Mouse (Mus musculus) stomach, postnatal 0 days (tissue): ENCODE results near the gene Oas2. TPM values are rescaled to one million over a fixed set of nuclear protein-coding genes. Genes with fewer than 3 reads are reported as not detected.

Source experiments
- ATAC-seq: fragments of 200-750 bp; cut with Nextera tagmentation; 2 replicates; pipeline ENCODE4 v1.8.0; 2017; ENCODE audit not compliant: low FRiP score, low TSS enrichment
- DNase-seq: peaks from one replicate; pipeline ENCODE4 v3.0.0-alpha.2; 2016; ENCODE audit warnings: low spot score
- H3K27ac ChIP-seq: fragments of 300-500 bp; sonication (generic); replicated peaks from 2 replicates; pipeline ENCODE4 v1.5.1; 2014; ENCODE audit warnings: mild to moderate bottlenecking, control low read depth
- H3K27me3 ChIP-seq: fragments of 300-500 bp; sonication (generic); 2 replicates; pipeline ENCODE4 v1.6.1; 2014; ENCODE audit warnings: low read length; ENCODE audit not compliant: control insufficient read depth, insufficient read depth
- H3K36me3 ChIP-seq: fragments of 300-500 bp; sonication (generic); 2 replicates; pipeline ENCODE4 v1.6.1; 2014; ENCODE audit warnings: low read length, mixed read lengths; ENCODE audit not compliant: control insufficient read depth, insufficient read depth
- H3K4me1 ChIP-seq: fragments of 300-500 bp; sonication (generic); replicated peaks from 2 replicates; pipeline ENCODE4 v1.6.1; 2014; ENCODE audit warnings: antibody characterized with exemption; ENCODE audit not compliant: control insufficient read depth, insufficient read depth
- H3K4me2 ChIP-seq: fragments of 300-500 bp; sonication (generic); replicated peaks from 2 replicates; pipeline ENCODE4 v1.6.1; 2014; ENCODE audit warnings: low read depth, mild to moderate bottlenecking, control low read depth, moderate library complexity
- H3K4me3 ChIP-seq: fragments of 300-500 bp; sonication (generic); 2 replicates; pipeline ENCODE4 v1.5.1; 2014; ENCODE audit warnings: low read depth, low read length, control low read depth
- H3K9ac ChIP-seq: fragments of 300-500 bp; sonication (generic); 2 replicates; pipeline ENCODE4 v1.6.1; 2014; ENCODE audit warnings: mild to moderate bottlenecking, low read length, control low read depth, mixed read lengths
- H3K9me3 ChIP-seq: fragments of 300-500 bp; sonication (generic); 2 replicates; pipeline ENCODE4 v1.6.1; 2016; ENCODE audit warnings: low read length; ENCODE audit not compliant: control insufficient read depth
- CTCF ChIP-seq: IDR thresholded peaks from 2 replicates; pipeline ENCODE4 v1.5.1; 2016; ENCODE audit warnings: antibody characterized with exemption, low read depth, mild to moderate bottlenecking, moderate library complexity
- EP300 ChIP-seq: optimal IDR thresholded peaks from 2 replicates; pipeline ENCODE3; 2016; ENCODE audit warnings: antibody characterized with exemption
- WGBS: fragments of 180-500 bp; shearing (Covaris S2); extraction: QIAGEN DNeasy Blood & Tissue Kit; methylation state at CpG from one replicate; pipeline ENCODE4 v1.1.7; 2014; 5-methylcytosine and 5-hydroxymethylcytosine counted together
- polyA plus RNA-seq: library from polyadenylated mRNA; unstranded; fragments of >200 nt; fragmentation: Nextera tagmentation; extraction: Ambion mirVana; gene quantifications from 2 replicates; pipeline ENCODE4 v1.2.1, GENCODE M21; 2015

Gene Oas2
- polyA plus RNA-seq, 1 experiment from 2014 or later, result 0.74 TPM

DNA sequence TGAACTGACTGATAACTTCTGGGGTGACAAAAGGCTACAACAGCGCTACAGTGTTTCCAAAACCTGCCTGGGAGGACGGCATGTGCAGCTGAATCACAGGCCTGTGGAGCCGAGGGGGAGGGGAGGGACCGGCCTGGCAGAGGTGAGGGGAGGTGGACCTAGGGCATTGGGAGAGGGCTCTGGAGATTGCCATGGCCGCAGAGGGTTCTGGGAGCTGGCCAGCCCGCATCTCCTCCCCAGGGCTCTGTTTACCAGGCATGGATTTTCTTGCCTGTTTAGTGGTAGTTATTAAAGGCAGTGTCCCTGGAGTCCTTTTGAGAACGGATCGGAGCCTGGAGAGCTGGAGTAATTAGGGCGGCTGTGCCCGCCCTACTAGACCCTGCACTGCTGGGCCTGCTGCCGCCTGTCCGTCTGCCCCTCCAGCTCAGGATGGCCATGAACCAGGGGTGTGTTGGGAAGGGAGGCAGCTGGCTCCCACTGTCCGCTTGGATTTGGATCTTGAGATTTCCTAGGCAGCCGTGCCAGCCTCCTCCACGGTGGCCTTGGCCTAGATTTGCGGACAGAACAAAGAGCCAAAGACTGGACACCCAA is 50.8 kb downstream of the Oas2 start:
- no peaks in the 10 kb centered on the region for H3K36me3 ChIP-seq
- H3K9ac ChIP-seq, result no peak overlapping the region
- TF ChIP-seq EP300 (no peak), CTCF (no peak)
- no peak overlapping the region for H3K27ac ChIP-seq
- no peak overlapping the region for H3K4me2 ChIP-seq
- ATAC-seq, result no peak
- H3K9me3 ChIP-seq, result no peaks in the 10 kb centered on the region
- H3K4me3 ChIP-seq, result no peak overlapping the region
- 47% methylated on average over 16 of the region's 16 CpGs for WGBS
- H3K4me1 ChIP-seq, result no peaks in the 10 kb centered on the region
- no peaks in the 10 kb centered on the region for H3K27me3 ChIP-seq
- DNase-seq, result no peak

DNA sequence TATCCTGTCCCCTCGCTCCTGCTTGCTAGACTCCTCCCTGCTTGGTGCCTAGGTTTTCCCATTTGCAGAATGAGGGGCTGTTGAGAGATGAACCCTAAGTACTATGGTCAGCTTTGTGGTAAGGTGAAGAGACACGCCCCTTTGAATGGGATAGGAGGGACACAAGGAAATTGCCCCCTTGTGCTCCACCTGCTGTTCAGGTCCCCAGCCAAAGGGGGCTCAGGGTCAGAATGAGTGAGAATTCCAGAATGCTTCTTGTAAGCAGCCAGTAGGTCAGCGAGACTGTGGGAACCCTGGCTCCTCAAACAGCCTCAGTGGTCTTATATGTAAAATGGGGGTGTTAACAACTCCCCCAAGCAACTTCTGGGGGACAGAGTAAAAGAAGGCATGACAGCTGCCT is 51.5 kb downstream of the Oas2 start:
- no peak for DNase-seq
- TF ChIP-seq CTCF (no peak), EP300 (no peak)

GRCm38 (mm10) chr5:120696865-120697264 is 52.8 kb downstream of the Oas2 start:
- H3K27ac ChIP-seq, result no peak overlapping the region
- no peak overlapping the region for H3K9ac ChIP-seq
- no peak for TF ChIP-seq CTCF
- no peak for TF ChIP-seq EP300
- ATAC-seq (no peak), DNase-seq (no peak)
- 60% methylated on average over 4 of the region's 4 CpGs for WGBS
- H3K4me2 ChIP-seq, result no peak overlapping the region
- H3K4me1 ChIP-seq, result no peaks in the 10 kb centered on the region
- no peaks in the 10 kb centered on the region for H3K27me3 ChIP-seq
- no peaks in the 10 kb centered on the region for H3K9me3 ChIP-seq
- no peak overlapping the region for H3K4me3 ChIP-seq
- H3K36me3 ChIP-seq, result no peaks in the 10 kb centered on the region

More for the DNA sequence above, 51.5 kb downstream of the Oas2 start:
- Histone ChIP-seq H3K36me3 (no peaks in the 10 kb centered on the region), H3K9ac (no peak overlapping the region), H3K27me3 (no peaks in the 10 kb centered on the region), H3K4me3 (no peak overlapping the region), H3K4me2 (no peak overlapping the region), H3K27ac (no peak overlapping the region), H3K4me1 (no peaks in the 10 kb centered on the region), H3K9me3 (no peaks in the 10 kb centered on the region)
- no peak for ATAC-seq
- 64% methylated on average over 3 of the region's 3 CpGs for WGBS

GRCm38 (mm10) chr5:120696057-120696743 is 53.5 kb downstream of the Oas2 start:
- no peak for ATAC-seq
- WGBS, result 71% methylated on average over 16 of the region's 16 CpGs

DNA sequence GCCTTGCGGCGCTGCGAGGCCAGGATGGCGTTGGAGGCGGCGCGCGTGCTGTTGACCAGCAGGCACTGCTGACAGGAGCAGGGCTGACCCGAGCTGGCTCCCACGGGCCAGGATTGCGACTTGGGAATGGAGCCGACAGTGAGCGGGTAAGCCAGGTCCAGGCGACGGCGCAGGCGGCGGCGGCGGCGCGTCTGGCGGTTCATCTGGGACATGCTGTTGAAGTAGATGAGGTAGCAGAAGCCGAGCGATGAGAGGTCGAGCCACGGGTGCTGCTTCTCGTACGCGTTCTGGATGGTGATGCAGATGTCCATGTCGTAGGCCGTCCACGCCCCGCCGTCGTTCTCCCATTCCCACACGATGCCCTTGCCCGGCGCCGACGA is 55.0 kb downstream of the Oas2 start:
- H3K4me2 ChIP-seq, result no peak overlapping the region
- H3K4me3 ChIP-seq, result no peak overlapping the region

More at GRCm38 (mm10) chr5:120696057-120696743, 53.5 kb downstream of the Oas2 start:
- no peak for DNase-seq
- H3K36me3 ChIP-seq, result no peaks in the 10 kb centered on the region
- H3K4me1 ChIP-seq, result no peaks in the 10 kb centered on the region
- no peak overlapping the region for H3K27ac ChIP-seq
- TF ChIP-seq EP300, result no peak
- no peaks in the 10 kb centered on the region for H3K9me3 ChIP-seq
- H3K27me3 ChIP-seq, result no peaks in the 10 kb centered on the region
- H3K9ac ChIP-seq, result no peak overlapping the region
- no peak overlapping the region for H3K4me3 ChIP-seq
- H3K4me2 ChIP-seq, result no peak overlapping the region

GRCm38 (mm10) chr5:120693931-120694694 is 55.5 kb downstream of the Oas2 start:
- no peak for ATAC-seq
- no peak for DNase-seq
- WGBS, result 24% methylated on average over 38 of the region's 38 CpGs
- no peak overlapping the region for H3K9ac ChIP-seq
- H3K9me3 ChIP-seq, result no peaks in the 10 kb centered on the region
- no peak overlapping the region for H3K4me3 ChIP-seq
- TF ChIP-seq EP300 (no peak), CTCF (no peak)
- H3K36me3 ChIP-seq, result no peaks in the 10 kb centered on the region
- H3K4me1 ChIP-seq, result no peaks in the 10 kb centered on the region
- no peak overlapping the region for H3K27ac ChIP-seq
- no peaks in the 10 kb centered on the region for H3K27me3 ChIP-seq
- H3K4me2 ChIP-seq, result no peak overlapping the region

More for the DNA sequence above, 55.0 kb downstream of the Oas2 start:
- H3K4me1 ChIP-seq, result no peaks in the 10 kb centered on the region
- DNase-seq (no peak), ATAC-seq (no peak)
- H3K27me3 ChIP-seq, result no peaks in the 10 kb centered on the region
- TF ChIP-seq EP300 (no peak), CTCF (no peak)
- H3K9ac ChIP-seq, result no peak overlapping the region
- H3K36me3 ChIP-seq, result no peaks in the 10 kb centered on the region
- no peaks in the 10 kb centered on the region for H3K9me3 ChIP-seq
- 24% methylated on average over 37 of the region's 41 CpGs for WGBS
- no peak overlapping the region for H3K27ac ChIP-seq
